Mouse (Mus musculus) CH12.LX (cell line): ENCODE results near the gene 9330182L06Rik.

ENCODE experiments used
- CTCF ChIP-seq, 2 experiments: IDR thresholded peaks in 1 of 2; conservative IDR thresholded peaks in 1 of 2; 2 replicates each; pipeline ENCODE4 v1.5.1; 2011 to 2012; ENCODE audit warnings: low read depth in 2 of 2, low read length in 2 of 2, improper control_type of control experiment in 1 of 2, inconsistent platforms in 1 of 2, mild to moderate bottlenecking in 1 of 2, moderate library complexity in 1 of 2
- ELF1 ChIP-seq: IDR thresholded peaks from 2 replicates; pipeline ENCODE4 v1.6.1; 2014; ENCODE audit warnings: low read depth, mild to moderate bottlenecking, inconsistent platforms, low read length, improper control_type of control experiment
- EP300 ChIP-seq: IDR thresholded peaks from 2 replicates; pipeline ENCODE4 v1.6.1; 2011; ENCODE audit warnings: low read length, improper control_type of control experiment
- HCFC1 ChIP-seq: IDR thresholded peaks from 2 replicates; pipeline ENCODE4 v1.6.1; 2012; ENCODE audit warnings: low read depth, mild to moderate bottlenecking, inconsistent platforms, low read length, improper control_type of control experiment
- IRF4 ChIP-seq: IDR thresholded peaks from 2 replicates; pipeline ENCODE4 v1.6.1; 2014; ENCODE audit warnings: low read depth, mild to moderate bottlenecking, inconsistent platforms, low read length, improper control_type of control experiment
- MAX ChIP-seq: IDR thresholded peaks from 2 replicates; pipeline ENCODE4 v1.6.1; 2011; ENCODE audit warnings: low read length, improper control_type of control experiment
- NRF1 ChIP-seq: IDR thresholded peaks from 2 replicates; pipeline ENCODE4 v1.6.1; 2014; ENCODE audit warnings: low read depth, mild to moderate bottlenecking, inconsistent platforms, low read length, improper control_type of control experiment, moderate library complexity
- POLR2A ChIP-seq: IDR thresholded peaks from 2 replicates; pipeline ENCODE4 v1.6.1; 2011; ENCODE audit warnings: low read depth, mild to moderate bottlenecking, improper control_type of control experiment, low read length
- SIN3A ChIP-seq: IDR thresholded peaks from 2 replicates; pipeline ENCODE4 v1.6.1; 2012; ENCODE audit warnings: low read length, improper control_type of control experiment, inconsistent platforms
- TBP ChIP-seq: conservative IDR thresholded peaks from 2 replicates; pipeline ENCODE4 v1.6.1; 2011; ENCODE audit warnings: low read depth, low read length, improper control_type of control experiment
- TCF12 ChIP-seq: IDR thresholded peaks from 2 replicates; pipeline ENCODE4 v1.6.1; 2014; ENCODE audit warnings: low read depth, mild to moderate bottlenecking, inconsistent platforms, low read length, improper control_type of control experiment
- USF1 ChIP-seq: IDR thresholded peaks from 2 replicates; pipeline ENCODE4 v1.6.1; 2014; ENCODE audit warnings: low read depth, mild to moderate bottlenecking, inconsistent platforms, low read length, improper control_type of control experiment
- ZMIZ1 ChIP-seq: IDR thresholded peaks from 2 replicates; pipeline ENCODE4 v1.6.1; 2012; ENCODE audit warnings: low read depth, mild to moderate bottlenecking, inconsistent platforms, low read length, improper control_type of control experiment
- ZNF384 ChIP-seq: IDR thresholded peaks from 2 replicates; pipeline ENCODE4 v1.6.1; 2012; ENCODE audit warnings: low read depth, low read length, improper control_type of control experiment, inconsistent platforms

DNA sequence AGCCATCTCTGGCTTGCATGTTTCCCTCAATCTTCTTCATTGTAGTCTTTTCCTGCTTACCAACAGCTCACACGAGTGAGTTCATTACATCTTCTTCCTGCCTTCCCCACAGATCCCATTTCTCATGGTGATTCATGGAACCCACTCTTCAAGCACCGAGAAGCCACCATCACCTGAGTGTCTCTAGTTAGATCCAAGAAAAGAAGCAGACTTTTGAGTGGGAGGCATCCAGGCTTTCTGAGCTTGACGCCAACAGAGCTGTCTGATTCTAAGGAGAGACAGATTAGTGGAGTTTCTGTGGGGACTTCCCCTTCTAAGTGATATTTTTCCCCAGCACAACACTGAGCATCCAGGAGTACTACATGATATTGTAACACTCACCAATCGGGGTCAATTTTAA is 259.6 kb downstream of the 9330182L06Rik start:
- TF ChIP-seq CTCF (conservative IDR thresholded peaks at IDR 0.05 in 1 of 2, IDR thresholded peaks at IDR 0.05 in 1 of 2; ENCODE audit: low read depth in 2 of 2, low read length in 2 of 2) (no peak), HCFC1 (no peak), MAX (no peak), ELF1 (no peak), ZMIZ1 (no peak), POLR2A (no peak), ZNF384 (no peak), NRF1 (no peak), EP300 (no peak), TBP (no peak), USF1 (no peak), TCF12 (no peak), IRF4 (no peak), SIN3A (no peak)
